In the genomic region with DNA sequence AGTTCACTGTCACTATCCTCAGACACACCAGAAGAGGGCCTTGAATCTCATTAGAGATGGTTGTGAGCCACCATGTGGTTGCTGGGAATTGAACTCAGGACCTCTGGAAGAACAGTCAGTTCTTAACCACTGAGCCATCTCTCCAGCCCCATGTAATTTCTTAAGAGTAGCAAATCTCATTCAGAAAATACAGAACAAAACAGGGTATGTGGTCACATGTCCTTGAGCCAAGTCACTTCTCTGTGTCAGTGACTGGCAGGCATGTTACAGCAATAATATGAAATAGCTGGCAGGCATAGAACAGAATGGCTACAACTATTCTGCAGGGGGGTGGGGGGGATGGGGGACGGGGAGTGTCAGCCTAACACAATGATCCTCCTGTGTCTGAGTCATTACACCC, we compare ENCODE assay signal across 11 mouse cellular contexts. TPM values are rescaled to one million over a fixed set of nuclear protein-coding genes. Genes with fewer than 3 reads are reported as not detected.
A peak's percentile ranks its signal among the peaks of the same experiment; 100 is the strongest.
DNase-seq lines count a peak whose midpoint lies in the region; ATAC-seq lines count a peak whose summit lies in the region.
"Had no signal": no experiment of that assay in that cellular context is flagged by ENCODE, and none has a peak within 500 bp of the region (broad histone marks: within the 10 kb centered on the region; RNA-seq: fewer than 3 reads in every experiment).

No protein-coding gene starts in this region.

- H3K36me3 ChIP-seq in kidney, embryonic 14.5 days (ENCODE audit: control insufficient read depth, insufficient read depth, low read length) = no peaks in the 10 kb centered on the region
- no peaks in the 10 kb centered on the region for H3K36me3 ChIP-seq in embryonic facial prominence, embryonic 14.5 days (ENCODE audit: control insufficient read depth, insufficient read depth, low read length)
- no peaks in the 10 kb centered on the region for H3K36me3 ChIP-seq in hindbrain, embryonic 14.5 days (replicated peaks; ENCODE audit: control insufficient read depth, insufficient read depth)
- no peaks in the 10 kb centered on the region for H3K36me3 ChIP-seq in midbrain, embryonic 14.5 days (ENCODE audit: control insufficient read depth, insufficient read depth, low read length)
- H3K36me3 ChIP-seq: G1E had no signal

- no peak for DNase-seq in kidney, postnatal 14 days
- no peak for DNase-seq in embryonic facial prominence, embryonic 14.5 days (ENCODE audit: low spot score)
- DNase-seq in hindbrain, embryonic 14.5 days (ENCODE audit: low spot score) = no peak
- DNase-seq in midbrain, embryonic 14.5 days = no peak
- no peak for DNase-seq in natural killer cell, adult 2 months (ENCODE audit: low spot score in 2 of 2)
- no peak for DNase-seq in layer of hippocampus, adult 9-10 months (ENCODE audit: low spot score)
- DNase-seq in cerebellum, postnatal 25 days = no peak

- 50% methylated on average over 1 of the region's 1 CpGs for WGBS in kidney, embryonic 14.5 days
- WGBS in embryonic facial prominence, embryonic 14.5 days = 73% methylated on average over 1 of the region's 1 CpGs
- 32% methylated on average over 1 of the region's 1 CpGs for WGBS in hindbrain, embryonic 14.5 days
- WGBS in midbrain, embryonic 14.5 days = 50% methylated on average over 1 of the region's 1 CpGs

- no peak overlapping the region for H3K9ac ChIP-seq in kidney, embryonic 14.5 days (ENCODE audit: low read depth, low read length)
- H3K9ac ChIP-seq in embryonic facial prominence, embryonic 14.5 days (ENCODE audit: low read depth, low read length) = no peak overlapping the region; the same call in 1 of the 2 replicates
- H3K9ac ChIP-seq in hindbrain, embryonic 14.5 days = peak overlapping the region; percentile 65; the same call in 1 of the 2 replicates
- no peak overlapping the region for H3K9ac ChIP-seq in midbrain, embryonic 14.5 days (replicated peaks; ENCODE audit: low read length)

- ATAC-seq in kidney, embryonic 14.5 days (ENCODE audit: low FRiP score, low TSS enrichment) = no peak
- ATAC-seq in embryonic facial prominence, embryonic 14.5 days (ENCODE audit: low read depth) = no peak
- ATAC-seq in hindbrain, embryonic 14.5 days (ENCODE audit: low FRiP score) = no peak
- no peak for ATAC-seq in midbrain, embryonic 14.5 days (ENCODE audit: low FRiP score, low TSS enrichment)

- H3K4me1 ChIP-seq in kidney, embryonic 14.5 days (ENCODE audit: control insufficient read depth, insufficient read depth, low read length) = no peaks in the 10 kb centered on the region
- 0 out of 2 replicates have a peak, but pooled peaks cover 3% of the 10 kb centered on the region for H3K4me1 ChIP-seq in embryonic facial prominence, embryonic 14.5 days (ENCODE audit: control insufficient read depth, insufficient read depth, low read length)
- H3K4me1 ChIP-seq in hindbrain, embryonic 14.5 days (replicated peaks; ENCODE audit: control insufficient read depth, insufficient read depth, low read length) = peaks cover 5% of the 10 kb centered on the region; the same call in 1 of the 2 replicates
- H3K4me1 ChIP-seq in midbrain, embryonic 14.5 days (ENCODE audit: control insufficient read depth, insufficient read depth, low read length) = 0 out of 2 replicates have a peak, but pooled peaks cover 3% of the 10 kb centered on the region

- H3K4me2 ChIP-seq in kidney, embryonic 14.5 days (replicated peaks; ENCODE audit: low read depth, low read length) = 0 out of 2 replicates have a peak overlapping the region, but pooled peaks have one; percentile 78
- H3K4me2 ChIP-seq in embryonic facial prominence, embryonic 14.5 days (ENCODE audit: low read depth, low read length) = peak overlapping the region; percentile 73
- peak overlapping the region; percentile 83 for H3K4me2 ChIP-seq in hindbrain, embryonic 14.5 days (replicated peaks)
- H3K4me2 ChIP-seq in midbrain, embryonic 14.5 days (ENCODE audit: low read length) = peak overlapping the region; percentile 76

- no peak overlapping the region for H3K27ac ChIP-seq in kidney, embryonic 14.5 days (ENCODE audit: low read depth, low read length)
- H3K27ac ChIP-seq in embryonic facial prominence, embryonic 14.5 days (replicated peaks; ENCODE audit: low read depth, low read length) = no peak overlapping the region
- no peak overlapping the region for H3K27ac ChIP-seq in hindbrain, embryonic 14.5 days
- H3K27ac ChIP-seq in midbrain, embryonic 14.5 days (replicated peaks; ENCODE audit: low read depth, low read length) = no peak overlapping the region

- H3K4me3 ChIP-seq in kidney, embryonic 14.5 days (ENCODE audit: low read length) = no peak overlapping the region
- H3K4me3 ChIP-seq in embryonic facial prominence, embryonic 14.5 days (ENCODE audit: low read depth, low read length) = peak overlapping the region; percentile 50
- peak overlapping the region; percentile 47; the same call in 1 of the 2 replicates for H3K4me3 ChIP-seq in hindbrain, embryonic 14.5 days (replicated peaks; ENCODE audit: low read length)
- H3K4me3 ChIP-seq in midbrain, embryonic 14.5 days (replicated peaks; ENCODE audit: low read depth, low read length) = no peak overlapping the region; the same call in 1 of the 2 replicates

- H3K27me3 ChIP-seq in kidney, embryonic 14.5 days (ENCODE audit: control insufficient read depth, insufficient read depth, low read length) = no peaks in the 10 kb centered on the region
- H3K27me3 ChIP-seq in embryonic facial prominence, embryonic 14.5 days (replicated peaks; ENCODE audit: control insufficient read depth, insufficient read depth, low read length) = no peaks in the 10 kb centered on the region
- no peaks in the 10 kb centered on the region for H3K27me3 ChIP-seq in hindbrain, embryonic 14.5 days (ENCODE audit: control insufficient read depth, insufficient read depth, low read length)
- H3K27me3 ChIP-seq in midbrain, embryonic 14.5 days (ENCODE audit: control insufficient read depth, insufficient read depth, low read length) = no peaks in the 10 kb centered on the region

- peaks cover 3% of the 10 kb centered on the region; the same call in 1 of the 2 replicates for H3K9me3 ChIP-seq in kidney, embryonic 14.5 days (ENCODE audit: control insufficient read depth, low read length)
- no peaks in the 10 kb centered on the region for H3K9me3 ChIP-seq in embryonic facial prominence, embryonic 14.5 days (ENCODE audit: control insufficient read depth, low read length)
- no peaks in the 10 kb centered on the region for H3K9me3 ChIP-seq in hindbrain, embryonic 14.5 days (ENCODE audit: control insufficient read depth, low read length)
- no peaks in the 10 kb centered on the region for H3K9me3 ChIP-seq in midbrain, embryonic 14.5 days (ENCODE audit: control insufficient read depth, low read length)
- H3K9me3 ChIP-seq: G1E had no signal

RNA-seq across cellular contexts. Expression of gene Acot6, which starts 0.4 kb away (rescaled TPM):
- 1.7 and 2.0 TPM in 2 replicates for polyA plus RNA-seq in kidney, embryonic 14.5 days (2014; fragmentation: Nextera tagmentation; extraction: Ambion mirVana)
- polyA plus RNA-seq in embryonic facial prominence, embryonic 14.5 days (2014; fragmentation: Nextera tagmentation; extraction: Ambion mirVana) = 2.3 and 2.6 TPM in 2 replicates
- polyA plus RNA-seq in hindbrain, embryonic 14.5 days (2014; fragmentation: Nextera tagmentation; extraction: Ambion mirVana) = 1.5 TPM in 2 replicates
- 1.5 and 1.9 TPM in 2 replicates for polyA plus RNA-seq in midbrain, embryonic 14.5 days (2014; fragmentation: Nextera tagmentation; extraction: Ambion mirVana)
- polyA plus RNA-seq: G1E had no signal

RNA-seq across cellular contexts. Expression of gene Dnal1, which starts 14.1 kb away (rescaled TPM):
- 5.1 and 5.5 TPM in 2 replicates for polyA plus RNA-seq in kidney, embryonic 14.5 days (2014; fragmentation: Nextera tagmentation; extraction: Ambion mirVana)
- polyA plus RNA-seq in embryonic facial prominence, embryonic 14.5 days (2014; fragmentation: Nextera tagmentation; extraction: Ambion mirVana) = 5.9 and 7.1 TPM in 2 replicates
- polyA plus RNA-seq in hindbrain, embryonic 14.5 days (2014; fragmentation: Nextera tagmentation; extraction: Ambion mirVana) = 6.3 and 7.3 TPM in 2 replicates
- polyA plus RNA-seq in midbrain, embryonic 14.5 days (2014; fragmentation: Nextera tagmentation; extraction: Ambion mirVana) = 7.0 and 7.8 TPM in 2 replicates

RNA-seq across cellular contexts. Expression of gene Acot5, which starts 30.9 kb away (rescaled TPM):
- polyA plus RNA-seq in kidney, embryonic 14.5 days (2014; fragmentation: Nextera tagmentation; extraction: Ambion mirVana) = not detected in 2 replicates
- not detected in 2 replicates for polyA plus RNA-seq in embryonic facial prominence, embryonic 14.5 days (2014; fragmentation: Nextera tagmentation; extraction: Ambion mirVana)
- 0.30 and 0.48 TPM in 2 replicates for polyA plus RNA-seq in hindbrain, embryonic 14.5 days (2014; fragmentation: Nextera tagmentation; extraction: Ambion mirVana)
- polyA plus RNA-seq in midbrain, embryonic 14.5 days (2014; fragmentation: Nextera tagmentation; extraction: Ambion mirVana) = not detected in 2 replicates
- polyA plus RNA-seq: G1E; spleen, adult 2 months had no signal

RNA-seq across cellular contexts. Expression of gene Acot3, which starts 48.1 kb away (rescaled TPM):
- polyA plus RNA-seq in kidney, embryonic 14.5 days (2014; fragmentation: Nextera tagmentation; extraction: Ambion mirVana) = 0.55 and 0.79 TPM in 2 replicates
- polyA plus RNA-seq in embryonic facial prominence, embryonic 14.5 days (2014; fragmentation: Nextera tagmentation; extraction: Ambion mirVana) = 0.13 TPM in 1 of 2 replicates, not detected in the other
- 0.78 and 1.9 TPM in 2 replicates for polyA plus RNA-seq in hindbrain, embryonic 14.5 days (2014; fragmentation: Nextera tagmentation; extraction: Ambion mirVana)
- polyA plus RNA-seq in midbrain, embryonic 14.5 days (2014; fragmentation: Nextera tagmentation; extraction: Ambion mirVana) = 0.88 and 1.2 TPM in 2 replicates
- polyA plus RNA-seq: large intestine, adult 2 months; spleen, adult 2 months had no signal

RNA-seq across cellular contexts. Expression of gene Pnma1, which starts 48.2 kb away (rescaled TPM):
- polyA plus RNA-seq in kidney, embryonic 14.5 days (2014; fragmentation: Nextera tagmentation; extraction: Ambion mirVana) = 0.24 and 0.51 TPM in 2 replicates
- 1.4 TPM in 2 replicates for polyA plus RNA-seq in embryonic facial prominence, embryonic 14.5 days (2014; fragmentation: Nextera tagmentation; extraction: Ambion mirVana)
- 3.2 and 4.1 TPM in 2 replicates for polyA plus RNA-seq in hindbrain, embryonic 14.5 days (2014; fragmentation: Nextera tagmentation; extraction: Ambion mirVana)
- polyA plus RNA-seq in midbrain, embryonic 14.5 days (2014; fragmentation: Nextera tagmentation; extraction: Ambion mirVana) = 5.4 and 6.2 TPM in 2 replicates

Comparison
In these comparisons a context has a peak if more than half of its experiments do, and no peak if none do; other contexts are left out.
1. H3K4me3 ChIP-seq: peak in embryonic facial prominence, embryonic 14.5 days (single experiment) and hindbrain, embryonic 14.5 days (single experiment); none in kidney, embryonic 14.5 days (single experiment) and midbrain, embryonic 14.5 days (single experiment).
2. Peak in every context shown above with its lines, with median percentiles within 50 percentile points of each other: H3K4me2 ChIP-seq.